Mouse (Mus musculus): ENCODE data around the gene Slc16a7.

- TF ChIP-seq POLR2A (IDR thresholded peaks at IDR 0.05; ENCODE audit: borderline replicate concordance, insufficient read depth, low read length) (no peak), CTCF (IDR thresholded peaks at IDR 0.05; ENCODE audit: borderline replicate concordance, insufficient read depth, low read depth, low read length) (no peak)
Measured at GRCm38 (mm10) chr10:125387782-125388415, 1.4 kb downstream of the Slc16a7 start.
